Mouse (Mus musculus) 416B (cell line): ENCODE measurements around the gene Pop5.
A peak's percentile ranks its signal among the peaks of the same experiment; 100 is the strongest.

Source experiments
- DNase-seq: peaks from one replicate; pipeline ENCODE4 v3.0.0; 2011; ENCODE audit warnings: low read depth

Pop5 gene

DNA sequence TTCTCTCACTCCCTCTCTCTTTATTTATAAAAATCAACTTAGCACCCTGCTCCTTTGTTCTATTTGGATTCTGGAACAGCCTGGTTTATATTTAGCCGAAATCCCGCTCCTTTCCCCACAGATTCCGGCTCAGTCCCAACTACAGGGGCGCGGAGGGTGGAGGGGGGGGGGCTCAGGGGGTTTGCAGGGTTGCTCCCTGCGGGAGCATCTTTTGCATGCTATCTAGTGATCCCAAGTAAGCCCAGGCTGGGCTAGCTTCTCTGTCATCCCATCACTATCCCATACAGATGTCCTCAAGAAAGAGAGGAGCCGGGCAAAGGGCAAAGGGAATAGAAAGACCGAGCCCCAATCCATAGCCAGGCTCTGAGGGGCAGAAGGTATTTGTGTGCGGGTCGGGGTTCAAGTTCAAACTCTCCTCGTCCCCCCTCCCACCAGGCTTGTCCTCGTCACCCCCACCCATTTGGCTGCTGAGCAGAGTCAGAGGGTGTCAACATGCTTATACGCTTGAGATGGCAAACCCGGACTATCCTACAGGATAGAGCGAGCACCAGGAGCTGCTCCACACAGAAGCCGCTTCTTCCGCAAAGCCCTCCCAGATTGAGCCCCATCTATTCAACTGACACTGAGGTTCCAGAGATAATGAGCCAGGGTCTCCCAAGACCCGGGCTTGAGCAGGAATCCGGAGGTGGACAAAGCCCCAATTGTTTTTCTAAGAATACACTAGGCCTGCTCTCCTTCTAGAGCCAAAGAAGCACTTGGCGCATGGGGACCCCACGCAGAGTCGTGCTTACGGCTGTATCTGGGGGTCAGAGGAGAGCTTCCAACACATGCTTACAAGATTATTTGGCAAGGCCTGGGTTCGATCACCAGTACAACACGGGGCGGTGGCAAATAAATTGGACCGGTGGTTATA is 20.1 kb upstream of the Pop5 start:
- DNase-seq: no peak

DNA sequence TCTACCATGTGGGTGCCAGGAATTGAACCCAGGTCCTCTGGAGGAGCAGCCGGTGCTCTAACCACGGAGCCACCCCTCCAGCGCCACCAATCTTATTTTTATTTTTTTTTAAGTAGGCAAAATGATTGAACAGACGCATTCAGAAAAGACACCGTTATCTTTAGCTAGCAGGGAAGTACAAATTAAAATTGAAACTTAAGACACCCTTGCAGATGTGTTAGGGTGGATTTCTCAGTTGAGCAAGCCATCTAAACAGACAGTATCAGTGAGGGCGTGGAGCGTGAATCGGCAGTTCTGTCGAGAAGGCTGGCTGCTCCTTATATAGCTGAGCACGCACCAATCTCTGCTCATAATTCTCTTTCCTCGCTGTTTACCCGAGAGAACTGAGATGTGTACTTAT is 17.6 kb upstream of the Pop5 start:
- no peak for DNase-seq

DNA sequence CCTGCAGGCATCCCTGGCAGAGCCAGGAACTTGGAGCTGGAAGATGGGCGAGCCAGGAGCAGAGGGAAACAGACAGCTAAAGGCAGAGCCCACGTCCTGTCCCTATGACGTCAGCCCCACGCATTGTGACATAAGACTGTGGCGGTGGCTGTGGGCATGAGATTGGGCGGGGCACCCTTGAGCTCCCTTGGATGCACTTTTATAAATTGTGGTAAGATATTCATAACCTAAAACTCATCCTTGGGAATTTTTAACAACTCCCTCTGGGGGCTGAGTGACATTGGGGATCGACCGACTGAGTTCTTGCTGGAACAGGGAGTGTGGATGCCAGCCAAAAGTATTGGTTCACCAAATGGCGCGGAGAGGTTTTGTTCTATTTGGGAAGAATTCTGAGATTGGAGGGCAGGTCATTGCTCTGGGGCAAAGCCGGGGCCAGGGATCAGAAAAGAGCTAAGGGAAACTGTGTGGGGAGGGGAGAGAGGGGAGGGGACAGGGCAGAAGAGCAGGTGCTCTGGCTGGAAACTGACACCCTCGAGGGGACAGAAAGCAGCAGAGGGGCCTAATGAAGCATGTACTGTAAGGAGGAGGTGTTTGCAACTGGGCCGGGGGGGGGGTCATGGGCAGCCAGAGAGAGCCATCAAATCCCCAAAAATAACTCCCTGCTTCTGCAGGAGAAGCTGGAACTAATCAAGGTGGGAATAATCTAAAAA is 14.6 kb upstream of the Pop5 start:
- no peak for DNase-seq

DNA sequence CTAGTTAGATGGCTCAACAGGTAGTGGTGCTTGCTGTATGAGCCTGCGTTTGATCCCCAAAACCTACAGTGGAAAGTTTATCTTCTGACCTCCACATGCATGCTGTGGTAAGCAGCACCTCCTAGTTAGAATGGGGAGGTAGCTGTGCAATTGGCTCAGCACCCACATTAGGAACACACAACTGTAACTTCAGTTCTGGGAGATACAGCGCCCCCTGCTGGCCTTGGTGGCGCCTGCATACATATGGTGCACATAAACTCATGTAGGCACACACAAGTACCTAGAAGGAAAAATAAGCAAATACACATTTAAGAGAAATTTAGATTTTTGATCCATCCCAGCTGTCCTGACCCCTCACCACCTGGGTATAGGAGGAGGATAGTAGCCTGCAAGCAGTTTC is 13.2 kb upstream of the Pop5 start:
- no peak for DNase-seq

- no peak for DNase-seq
Observed at GRCm38 (mm10) chr5:115230830-115231551, 4.6 kb upstream of the Pop5 start.

DNA sequence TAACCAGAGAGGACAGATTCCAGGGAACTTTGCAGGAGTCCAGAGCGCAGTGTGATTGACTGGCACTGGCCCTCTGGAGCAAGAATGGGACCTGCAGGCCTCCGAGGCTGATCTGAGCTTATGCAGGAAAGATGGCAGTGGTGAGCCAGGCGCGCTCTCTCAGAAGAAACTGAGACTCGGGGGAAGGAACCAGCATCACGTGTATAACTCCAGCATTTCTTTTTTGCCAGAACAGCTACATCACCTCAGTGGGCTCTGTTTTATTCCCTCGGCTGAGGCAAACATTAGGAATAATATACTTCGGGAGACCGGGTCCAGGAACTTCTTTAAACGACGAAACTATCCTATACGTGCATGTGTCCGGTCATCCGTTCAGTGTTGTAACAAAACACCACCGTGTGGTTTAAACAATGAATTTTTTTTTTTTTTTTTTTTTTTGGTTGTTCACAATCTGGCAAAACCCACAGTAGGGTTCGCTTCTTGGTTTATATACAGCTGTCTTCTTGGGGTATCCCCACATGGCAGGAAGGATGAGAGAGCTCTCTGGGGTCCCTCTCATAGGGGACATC is 4.0 kb upstream of the Pop5 start:
- DNase-seq: peak; percentile 55

DNA sequence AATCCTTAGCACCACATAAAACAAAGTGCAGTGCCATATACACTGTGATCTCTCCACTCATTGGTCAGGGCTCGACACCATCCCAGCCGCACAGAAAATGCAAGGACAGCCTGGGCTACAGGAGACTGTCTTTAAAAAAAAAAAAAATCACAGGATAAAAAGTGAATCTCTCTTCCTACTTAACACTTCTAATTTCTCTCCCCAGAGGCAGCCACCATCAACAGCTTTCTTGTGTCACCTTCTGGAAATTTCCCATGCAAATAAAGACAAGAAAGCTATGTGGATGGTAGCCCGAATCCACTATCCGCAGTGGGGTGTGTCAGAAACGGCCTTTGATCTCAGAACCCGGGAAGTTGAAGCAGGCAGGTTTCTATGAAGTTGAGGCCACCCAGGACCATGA is 3.1 kb upstream of the Pop5 start:
- DNase-seq: no peak

DNA sequence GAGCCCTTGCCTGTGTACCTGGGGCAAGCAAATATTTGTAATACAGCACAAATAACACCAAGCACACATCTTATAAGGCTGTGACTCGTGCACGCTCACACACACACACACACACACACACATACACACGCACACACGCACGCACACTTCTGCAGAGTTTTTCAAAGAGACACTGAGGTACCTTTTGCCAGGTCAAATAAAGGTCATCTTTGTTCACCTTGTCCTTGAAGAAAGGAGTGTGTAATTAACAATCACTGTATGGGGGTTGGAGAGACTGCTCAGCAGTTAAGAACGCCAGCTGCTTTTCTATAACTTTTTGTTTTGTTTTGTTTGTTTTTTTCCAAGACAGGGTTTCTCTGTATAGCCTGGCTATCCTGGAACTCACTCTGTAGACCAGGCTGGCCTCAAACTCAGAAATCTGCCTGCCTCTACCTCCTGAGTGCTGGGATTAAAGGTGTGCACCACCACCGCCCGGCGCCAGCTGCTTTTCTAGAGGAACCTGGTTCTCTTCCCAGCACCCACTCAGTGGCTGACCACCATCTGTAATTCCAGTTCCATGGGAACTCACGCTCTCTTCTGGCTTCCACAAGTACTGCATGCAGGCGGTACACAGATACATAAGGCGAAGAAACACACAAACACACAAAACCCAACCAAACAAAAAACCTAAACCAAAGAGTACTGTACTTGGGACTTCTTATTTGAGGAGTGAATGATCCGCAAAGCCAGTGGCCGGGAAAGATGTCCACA is 2.4 kb upstream of the Pop5 start:
- no peak for DNase-seq

DNA sequence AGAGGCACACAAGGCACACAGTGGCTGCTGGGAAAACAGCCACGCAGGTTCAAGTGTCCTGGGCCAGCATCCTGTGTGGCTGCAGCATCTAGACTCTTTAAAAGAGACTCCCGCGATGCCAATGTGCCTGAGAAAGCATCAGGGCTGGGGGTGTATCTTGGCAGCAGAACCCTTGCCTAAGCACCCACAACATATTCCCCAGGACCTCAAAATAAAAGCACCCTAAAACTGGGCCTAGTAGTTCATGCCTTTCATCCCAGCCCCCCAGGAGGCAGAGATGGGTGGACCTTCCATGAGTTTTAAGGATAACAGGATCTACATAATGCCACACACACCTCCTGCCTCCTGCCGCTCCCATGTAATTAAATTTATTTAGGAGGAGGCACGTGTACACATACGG is 1.1 kb upstream of the Pop5 start:
- no peak for DNase-seq

DNA sequence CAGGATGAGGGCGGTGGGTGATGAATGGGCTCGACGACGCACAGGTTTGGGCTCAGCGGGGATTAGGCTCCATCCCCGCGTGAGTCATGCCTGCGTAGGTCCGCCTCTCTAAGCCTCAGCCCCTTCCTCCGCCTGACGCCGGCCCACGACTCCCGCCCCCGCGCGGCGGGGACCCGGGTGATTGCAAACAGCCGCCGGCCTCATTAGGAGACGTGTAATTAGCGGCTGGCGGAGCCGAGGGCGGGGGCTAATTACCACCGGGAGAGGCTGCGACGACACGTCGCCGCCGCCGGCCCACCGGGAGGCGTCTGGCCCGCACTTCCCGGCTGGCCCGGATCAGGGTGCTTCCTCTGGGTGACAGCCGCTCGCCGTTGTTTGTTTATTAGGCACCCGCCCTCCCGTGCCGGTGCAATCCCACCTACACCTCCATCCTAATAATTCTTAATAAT is 289 bp upstream of the Pop5 start:
- peak; percentile 61 for DNase-seq

DNA sequence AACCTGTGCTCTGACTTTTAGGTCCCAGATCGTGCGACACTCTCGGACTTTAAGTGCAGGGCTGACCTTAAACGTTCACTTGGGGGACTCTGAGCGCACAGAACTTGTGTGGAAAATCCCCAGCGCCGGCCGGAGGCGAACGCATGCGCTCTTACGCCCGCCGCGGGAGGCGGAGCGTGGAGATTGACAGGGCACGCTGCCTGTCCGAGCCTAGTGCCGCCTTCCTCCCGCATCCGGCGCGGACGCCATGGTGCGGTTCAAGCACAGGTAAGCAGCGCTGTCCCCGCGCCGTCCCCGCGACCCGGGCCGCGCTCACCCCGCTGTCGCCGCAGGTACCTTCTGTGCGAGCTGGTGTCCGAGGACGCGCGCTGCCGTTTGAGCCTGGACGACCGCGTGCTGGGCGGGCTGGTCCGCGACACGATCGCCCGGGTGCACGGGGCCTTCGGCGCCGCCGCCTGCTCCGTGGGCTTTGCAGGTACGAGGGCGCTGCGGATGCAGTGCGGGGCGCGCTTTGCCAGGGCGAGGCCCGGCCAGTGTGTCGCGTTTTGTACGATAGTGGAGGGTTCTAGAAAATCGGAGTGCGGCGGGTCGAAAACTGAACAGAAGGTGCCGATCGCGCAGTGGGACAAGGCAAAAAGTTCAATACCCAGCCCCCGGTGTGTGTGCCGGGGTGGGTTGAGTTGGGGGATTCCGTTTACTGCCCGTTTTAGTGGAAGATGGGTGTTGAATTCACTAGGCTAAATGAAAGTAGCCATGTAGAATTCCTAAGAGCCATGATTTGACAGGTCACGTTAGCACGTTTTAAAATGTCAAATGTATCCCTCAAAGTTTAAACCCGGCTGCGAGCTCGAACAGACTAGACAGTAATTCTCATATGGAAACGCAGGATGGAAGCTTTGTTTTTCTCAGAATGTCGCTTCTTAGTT is 2.4 kb downstream of the Pop5 start:
- DNase-seq: peak; percentile 91

- DNase-seq: peak; percentile 31
Observed at GRCm38 (mm10) chr5:115238729-115239195, 3.1 kb downstream of the Pop5 start.

DNA sequence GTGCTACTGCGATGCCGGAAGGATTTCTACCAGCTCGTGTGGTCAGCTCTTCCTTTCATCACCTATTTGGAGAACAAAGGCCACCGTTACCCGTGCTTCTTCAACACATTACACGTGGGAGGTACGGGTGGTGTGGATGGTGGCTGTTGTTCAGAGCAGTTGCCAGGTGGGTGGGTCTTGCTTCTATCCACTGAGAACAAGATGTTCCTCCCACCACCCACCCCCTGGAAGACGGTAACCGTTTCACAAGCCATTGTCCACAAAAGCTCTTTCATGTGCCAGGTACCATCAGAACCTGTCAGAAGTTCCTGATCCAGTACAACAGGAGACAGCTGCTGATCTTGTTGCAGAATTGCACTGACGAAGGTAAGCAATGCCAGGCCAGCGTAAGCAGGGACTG is 4.6 kb downstream of the Pop5 start:
- no peak for DNase-seq

GRCm38 (mm10) chr5:115255472-115255871 is 19.8 kb downstream of the Pop5 start:
- DNase-seq: no peak

DNA sequence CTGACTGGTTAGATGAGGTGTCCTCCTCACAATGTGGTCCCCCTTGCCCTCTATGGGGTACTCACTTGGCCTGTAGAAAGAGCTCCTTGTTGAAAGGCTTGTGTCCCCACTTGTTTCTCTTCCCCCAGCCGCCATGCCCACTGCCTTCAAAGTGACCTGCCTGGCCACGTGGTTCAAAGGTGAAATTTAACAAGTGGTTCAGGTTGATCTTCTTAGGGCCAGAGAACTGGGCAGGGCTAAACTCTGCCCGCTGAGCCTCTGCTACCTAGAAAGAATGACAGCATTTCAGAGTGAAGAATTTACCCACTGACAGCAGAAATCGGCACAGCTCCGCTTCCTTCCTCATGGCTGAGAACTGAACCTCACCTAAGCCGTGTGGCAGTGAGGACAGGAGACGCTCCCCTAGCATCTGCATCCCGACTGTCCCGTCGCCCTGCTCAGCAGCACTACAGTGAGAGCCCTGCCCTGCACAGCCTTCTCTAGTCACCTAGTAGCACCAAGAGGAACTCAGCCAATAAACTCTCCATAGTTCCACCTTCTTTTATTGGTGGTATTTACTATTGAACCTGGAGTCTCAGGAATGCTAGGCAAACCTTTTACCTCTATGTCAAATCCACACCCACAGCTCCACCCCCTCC is 21.4 kb downstream of the Pop5 start:
- DNase-seq: no peak

GRCm38 (mm10) chr5:115260356-115260755 is 24.7 kb downstream of the Pop5 start:
- no peak for DNase-seq

- no peak for DNase-seq
Observed at GRCm38 (mm10) chr5:115261141-115261540, 25.5 kb downstream of the Pop5 start.

- no peak for DNase-seq
Observed at GRCm38 (mm10) chr5:115261880-115262279, 26.2 kb downstream of the Pop5 start.

- DNase-seq: no peak
Observed at GRCm38 (mm10) chr5:115262502-115263291, 27.1 kb downstream of the Pop5 start.
